Mouse (Mus musculus) 416B (cell line): ENCODE data around the gene Mkln1.

Experiments
- DNase-seq: peaks from one replicate; pipeline ENCODE4 v3.0.0; 2011; ENCODE audit warnings: low read depth

Mkln1 gene

GRCm38 (mm10) chr6:31397775-31398430 lies 632 bp upstream of the Mkln1 start:
- no peak for DNase-seq

- DNase-seq: no peak
Observed at GRCm38 (mm10) chr6:31399206-31399549, 643 bp downstream of the Mkln1 start.

- DNase-seq: peak; percentile 84
Observed at GRCm38 (mm10) chr6:31399566-31399965, 1.0 kb downstream of the Mkln1 start.

- peak; percentile 55 for DNase-seq
Observed at GRCm38 (mm10) chr6:31411017-31411416, 12.5 kb downstream of the Mkln1 start.

GRCm38 (mm10) chr6:31412487-31412886 lies 14.0 kb downstream of the Mkln1 start:
- DNase-seq: peak; percentile 88

- peak; percentile 80 for DNase-seq
Observed at GRCm38 (mm10) chr6:31413556-31413955, 15.0 kb downstream of the Mkln1 start.

GRCm38 (mm10) chr6:31414303-31414702 lies 15.8 kb downstream of the Mkln1 start:
- peak; percentile 68 for DNase-seq

GRCm38 (mm10) chr6:31425428-31425827 lies 26.9 kb downstream of the Mkln1 start:
- DNase-seq: no peak

GRCm38 (mm10) chr6:31437264-31437663 lies 38.7 kb downstream of the Mkln1 start:
- DNase-seq: no peak

GRCm38 (mm10) chr6:31445258-31445657 lies 46.7 kb downstream of the Mkln1 start:
- no peak for DNase-seq

GRCm38 (mm10) chr6:31453735-31454134 lies 55.2 kb downstream of the Mkln1 start:
- peak; percentile 80 for DNase-seq

- DNase-seq: no peak
Observed at GRCm38 (mm10) chr6:31455376-31455775, 56.8 kb downstream of the Mkln1 start.

GRCm38 (mm10) chr6:31456988-31457387 lies 58.5 kb downstream of the Mkln1 start:
- DNase-seq: peak; percentile 61

GRCm38 (mm10) chr6:31469431-31469830 lies 70.9 kb downstream of the Mkln1 start:
- DNase-seq: no peak

- DNase-seq: peak; percentile 67
Observed at GRCm38 (mm10) chr6:31478221-31478620, 79.7 kb downstream of the Mkln1 start.

GRCm38 (mm10) chr6:31480008-31480407 lies 81.5 kb downstream of the Mkln1 start:
- DNase-seq: no peak

- DNase-seq: no peak
Observed at GRCm38 (mm10) chr6:31486601-31487000, 88.1 kb downstream of the Mkln1 start.

GRCm38 (mm10) chr6:31489950-31490349 lies 91.4 kb downstream of the Mkln1 start:
- DNase-seq: no peak

- DNase-seq: peak; percentile 71
Observed at GRCm38 (mm10) chr6:31495122-31495731, 96.7 kb downstream of the Mkln1 start.

GRCm38 (mm10) chr6:31496227-31496626 lies 97.7 kb downstream of the Mkln1 start:
- no peak for DNase-seq

GRCm38 (mm10) chr6:31499836-31500235 lies 101.3 kb downstream of the Mkln1 start:
- no peak for DNase-seq

- no peak for DNase-seq
Observed at GRCm38 (mm10) chr6:31500260-31500659, 101.7 kb downstream of the Mkln1 start.

- DNase-seq: no peak
Observed at GRCm38 (mm10) chr6:31500691-31501090, 102.2 kb downstream of the Mkln1 start.

- no peak for DNase-seq
Observed at GRCm38 (mm10) chr6:31502614-31503013, 104.1 kb downstream of the Mkln1 start.
